Mouse (Mus musculus): Measurements from ENCODE around the gene Enah.

The Enah gene

GRCm38 (mm10) chr1:181878436-181878835 is 141.4 kb downstream of the Enah start:
- DNase-seq (ENCODE audit: low spot score in 2 of 2), result no peak

- peak; percentile 61 to 78 for DNase-seq (ENCODE audit: low spot score in 2 of 2)
These were observed 142.7 kb downstream of the Enah start for GRCm38 (mm10) chr1:181877088-181877487.

- no peak for DNase-seq (ENCODE audit: low spot score in 2 of 2)
These were observed 143.1 kb downstream of the Enah start for GRCm38 (mm10) chr1:181876656-181877055.

GRCm38 (mm10) chr1:181873086-181873920 is 146.5 kb downstream of the Enah start:
- no peak for DNase-seq (ENCODE audit: low spot score in 2 of 2)

GRCm38 (mm10) chr1:181872639-181873038 is 147.2 kb downstream of the Enah start:
- DNase-seq (ENCODE audit: low spot score in 2 of 2), result no peak

- peak in 1 of 2 experiments; percentile 45 for DNase-seq (ENCODE audit: low spot score in 2 of 2)
These were observed 153.1 kb downstream of the Enah start for GRCm38 (mm10) chr1:181866429-181867280.

GRCm38 (mm10) chr1:181865863-181866216 is 153.9 kb downstream of the Enah start:
- DNase-seq (ENCODE audit: low spot score in 2 of 2), result no peak

- no peak for DNase-seq (ENCODE audit: low spot score in 2 of 2)
These were observed 154.6 kb downstream of the Enah start for GRCm38 (mm10) chr1:181864971-181865862.

- no peak for DNase-seq (ENCODE audit: low spot score in 2 of 2)
These were observed 156.4 kb downstream of the Enah start for GRCm38 (mm10) chr1:181863431-181863830.

GRCm38 (mm10) chr1:181862676-181863374 is 157.0 kb downstream of the Enah start:
- no peak for DNase-seq (ENCODE audit: low spot score in 2 of 2)

GRCm38 (mm10) chr1:181861181-181861902 is 158.4 kb downstream of the Enah start:
- DNase-seq (ENCODE audit: low spot score in 2 of 2), result no peak

- peak; percentile 92 to 94 for DNase-seq (ENCODE audit: low spot score in 2 of 2)
These were observed 159.1 kb downstream of the Enah start for GRCm38 (mm10) chr1:181860659-181861058.

GRCm38 (mm10) chr1:181856329-181856728 is 163.5 kb downstream of the Enah start:
- DNase-seq (ENCODE audit: low spot score in 2 of 2), result no peak

GRCm38 (mm10) chr1:181854829-181855228 is 165.0 kb downstream of the Enah start:
- no peak for DNase-seq (ENCODE audit: low spot score in 2 of 2)

GRCm38 (mm10) chr1:181853081-181853736 is 166.6 kb downstream of the Enah start:
- DNase-seq (ENCODE audit: low spot score in 2 of 2), result peak; percentile 39 to 84

- peak; percentile 43 to 44 for DNase-seq (ENCODE audit: low spot score in 2 of 2)
These were observed 167.3 kb downstream of the Enah start for GRCm38 (mm10) chr1:181852466-181852865.

- no peak for DNase-seq (ENCODE audit: low spot score in 2 of 2)
These were observed 168.1 kb downstream of the Enah start for GRCm38 (mm10) chr1:181851521-181852310.

GRCm38 (mm10) chr1:181850441-181850840 is 169.3 kb downstream of the Enah start:
- no peak for DNase-seq (ENCODE audit: low spot score in 2 of 2)

- no peak for DNase-seq (ENCODE audit: low spot score in 2 of 2)
These were observed 171.6 kb downstream of the Enah start for GRCm38 (mm10) chr1:181848210-181848609.
